Mouse (Mus musculus) heart, postnatal 0 days (tissue): ENCODE data around the gene Scrn3. TPM values are rescaled to one million over a fixed set of nuclear protein-coding genes. Genes with fewer than 3 reads are reported as not detected.

Experiments
- ATAC-seq: fragments of 200-750 bp; cut with Nextera tagmentation; 2 replicates; pipeline ENCODE4 v1.8.0; 2017; ENCODE audit warnings: low read depth, moderate number of reproducible peaks, moderate library complexity; ENCODE audit not compliant: insufficient read depth
- DNase-seq: peaks from one replicate; pipeline ENCODE4 v3.0.0-alpha.2; 2016; ENCODE audit warnings: low spot score
- H3K27ac ChIP-seq: fragments of 300-500 bp; sonication (generic); 2 replicates; pipeline ENCODE4 v1.5.1; 2014; ENCODE audit warnings: low read depth, mild to moderate bottlenecking
- H3K27me3 ChIP-seq: fragments of 300-500 bp; sonication (generic); 2 replicates; pipeline ENCODE4 v1.6.1; 2014; ENCODE audit warnings: low read length, mixed read lengths; ENCODE audit not compliant: control insufficient read depth, insufficient read depth
- H3K36me3 ChIP-seq: fragments of 300-500 bp; sonication (generic); replicated peaks from 2 replicates; pipeline ENCODE4 v1.6.1; 2014; ENCODE audit warnings: low read length, mixed read lengths; ENCODE audit not compliant: control insufficient read depth, insufficient read depth
- H3K4me1 ChIP-seq: fragments of 300-500 bp; sonication (generic); 2 replicates; pipeline ENCODE4 v1.6.1; 2014; ENCODE audit warnings: antibody characterized with exemption; ENCODE audit not compliant: control insufficient read depth, insufficient read depth
- H3K4me2 ChIP-seq: fragments of 300-500 bp; sonication (generic); 2 replicates; pipeline ENCODE4 v1.6.1; 2014; ENCODE audit warnings: low read depth, mild to moderate bottlenecking, low read length, moderate library complexity
- H3K4me3 ChIP-seq: fragments of 300-500 bp; sonication (generic); 2 replicates; pipeline ENCODE4 v1.5.1; 2014; ENCODE audit warnings: low read depth, low read length
- H3K9ac ChIP-seq: fragments of 300-500 bp; sonication (generic); replicated peaks from 2 replicates; pipeline ENCODE4 v1.6.1; 2014; ENCODE audit warnings: low read depth, low read length, mixed read lengths
- H3K9me3 ChIP-seq: fragments of 300-500 bp; sonication (generic); replicated peaks from 2 replicates; pipeline ENCODE4 v1.6.1; 2016; ENCODE audit warnings: low read length; ENCODE audit not compliant: control insufficient read depth
- CTCF ChIP-seq: IDR thresholded peaks from 2 replicates; pipeline ENCODE4 v1.5.1; 2016; ENCODE audit warnings: antibody characterized with exemption, control low read depth, low read depth
- EP300 ChIP-seq: IDR thresholded peaks from 2 replicates; pipeline ENCODE4 v1.6.1; 2016; ENCODE audit warnings: antibody characterized with exemption, low read depth
- WGBS: fragments of 180-500 bp; shearing (Covaris S2); extraction: QIAGEN DNeasy Blood & Tissue Kit; methylation state at CpG from one replicate; pipeline ENCODE4 v1.1.7; 2014; 5-methylcytosine and 5-hydroxymethylcytosine counted together
- polyA plus RNA-seq: library from polyadenylated mRNA; unstranded; fragments of >200 nt; fragmentation: Nextera tagmentation; extraction: Ambion mirVana; gene quantifications from 2 replicates; pipeline ENCODE4 v1.2.1, GENCODE M21; 2015
- total RNA-seq: library from RNA; depleted of rRNA; stranded (reverse); fragments of >200 nt; gene quantifications from 2 replicates; pipeline ENCODE4 v1.2.3, GENCODE M21; 2014; ENCODE audit warnings: low replicate concordance

Scrn3 gene
- total and polyA plus RNA-seq, 2 experiments from 2014 or later: 13.8 to 16.3 TPM

GRCm38 (mm10) chr2:73269666-73270065, 42.7 kb upstream of the Scrn3 start:
- H3K36me3 ChIP-seq: no peaks in the 10 kb centered on the region
- H3K4me1 ChIP-seq: peaks cover 18% of the 10 kb centered on the region
- H3K4me3 ChIP-seq: no peak overlapping the region
- no peak overlapping the region for H3K27ac ChIP-seq
- H3K9me3 ChIP-seq: no peaks in the 10 kb centered on the region
- TF ChIP-seq EP300: no peak
- no peak for TF ChIP-seq CTCF
- ATAC-seq (no peak), DNase-seq (no peak)
- no peak overlapping the region for H3K9ac ChIP-seq
- no peak overlapping the region for H3K4me2 ChIP-seq
- 2% methylated on average over 16 of the region's 17 CpGs for WGBS
- peaks cover 93% of the 10 kb centered on the region for H3K27me3 ChIP-seq

- Histone ChIP-seq H3K9me3 (no peaks in the 10 kb centered on the region), H3K9ac (no peak overlapping the region), H3K27me3 (peaks cover 92% of the 10 kb centered on the region), H3K27ac (no peak overlapping the region), H3K4me1 (peaks cover 18% of the 10 kb centered on the region), H3K4me2 (no peak overlapping the region), H3K4me3 (no peak overlapping the region; the same call in 1 of the 2 replicates), H3K36me3 (no peaks in the 10 kb centered on the region)
- ATAC-seq (no peak), DNase-seq (no peak)
- TF ChIP-seq CTCF: no peak
- no peak for TF ChIP-seq EP300
- WGBS: 6% methylated on average over 14 of the region's 14 CpGs
These were observed 42.3 kb upstream of the Scrn3 start for GRCm38 (mm10) chr2:73270071-73270592.

GRCm38 (mm10) chr2:73270593-73271458, 41.6 kb upstream of the Scrn3 start:
- no peak overlapping the region for H3K9ac ChIP-seq
- peaks cover 88% of the 10 kb centered on the region for H3K27me3 ChIP-seq
- no peak overlapping the region; the same call in 1 of the 2 replicates for H3K4me3 ChIP-seq
- WGBS: 3% methylated on average over 38 of the region's 38 CpGs
- no peaks in the 10 kb centered on the region for H3K9me3 ChIP-seq
- H3K4me2 ChIP-seq: no peak overlapping the region
- peaks cover 18% of the 10 kb centered on the region for H3K4me1 ChIP-seq
- H3K36me3 ChIP-seq: no peaks in the 10 kb centered on the region
- no peak for DNase-seq
- no peak overlapping the region for H3K27ac ChIP-seq
- TF ChIP-seq EP300: no peak
- peak; percentile 9; the same call in 1 of the 2 replicates for TF ChIP-seq CTCF
- no peak for ATAC-seq

DNA sequence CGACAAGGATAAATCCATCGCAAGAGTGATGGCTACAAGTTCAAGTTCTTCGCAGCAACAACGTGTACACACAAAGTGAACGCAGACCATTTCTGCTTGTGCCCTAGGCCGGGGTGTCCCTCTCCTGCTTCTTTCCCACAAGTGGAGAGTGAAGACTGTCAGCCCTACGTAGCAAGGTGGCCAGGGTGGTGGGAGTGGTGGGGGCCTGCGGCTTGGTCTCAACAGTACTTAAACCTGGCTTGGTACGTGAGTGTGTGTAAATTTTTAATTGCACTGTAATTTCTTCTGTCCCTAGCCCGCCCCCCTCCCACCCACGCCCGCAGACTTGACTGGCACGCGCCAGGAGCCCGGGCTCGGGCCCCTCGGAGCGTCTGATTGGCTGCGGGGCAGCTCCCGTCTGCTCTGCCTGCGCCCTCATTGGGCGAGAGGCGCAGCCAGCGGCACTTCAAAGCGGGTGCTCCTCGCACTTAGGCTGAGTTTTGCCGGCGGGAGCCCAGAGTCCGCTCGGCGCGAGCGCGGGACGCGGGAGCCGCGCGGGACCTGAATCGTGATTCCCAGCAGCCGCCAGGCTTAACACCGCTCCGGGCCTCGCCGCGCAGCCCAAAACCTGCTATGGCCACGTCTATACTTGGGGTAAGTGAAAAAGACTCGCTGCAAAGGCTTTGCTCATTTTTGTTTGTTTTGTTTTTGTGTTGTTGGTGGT, 40.8 kb upstream of the Scrn3 start, which contains the start of gene Sp9:
TSS of gene Sp9 (plus strand) at position 467 of the 703 bp plus-strand sequence.
- peak within 1 kb of the TSS; percentile 43 for H3K4me3 ChIP-seq
- DNase-seq: no peak
- WGBS: 1% methylated on average over 48 of the region's 48 CpGs
- no peaks in the 10 kb centered on the region for H3K36me3 ChIP-seq
- no peaks in the 10 kb centered on the region for H3K9me3 ChIP-seq
- TF ChIP-seq EP300 (no peak), CTCF (no peak)
- peaks cover 18% of the 10 kb centered on the region for H3K4me1 ChIP-seq
- H3K27ac ChIP-seq: no peak within 1 kb of the TSS
- peak within 1 kb of the TSS; percentile 62 for H3K4me2 ChIP-seq
- no peak within 1 kb of the TSS for H3K9ac ChIP-seq
- peaks cover 89% of the 10 kb centered on the region for H3K27me3 ChIP-seq
- ATAC-seq: peak; percentile 31; the same call in 1 of the 2 replicates

GRCm38 (mm10) chr2:73272351-73273248, 39.8 kb upstream of the Scrn3 start:
- ATAC-seq (no peak), DNase-seq (no peak)
- peak overlapping the region; percentile 43 for H3K4me3 ChIP-seq
- no peak for TF ChIP-seq EP300
- no peak for TF ChIP-seq CTCF
- WGBS: 3% methylated on average over 43 of the region's 55 CpGs
- peak overlapping the region; percentile 62 for H3K4me2 ChIP-seq
- no peak overlapping the region for H3K27ac ChIP-seq
- H3K27me3 ChIP-seq: peaks cover 90% of the 10 kb centered on the region
- H3K9ac ChIP-seq: no peak overlapping the region
- H3K9me3 ChIP-seq: no peaks in the 10 kb centered on the region
- H3K36me3 ChIP-seq: no peaks in the 10 kb centered on the region
- peaks cover 18% of the 10 kb centered on the region for H3K4me1 ChIP-seq
